Comparison of ENCODE assay signal across 9 mouse cellular contexts in genomic region chr7:30477415-30478381, GRCm38 (mm10). TPM values are rescaled to one million over a fixed set of nuclear protein-coding genes. Genes with fewer than 3 reads are reported as not detected.
DNase-seq lines count a peak whose midpoint lies in the region; ATAC-seq lines count a peak whose summit lies in the region.
"Had no signal": no experiment of that assay in that cellular context is flagged by ENCODE, and none has a peak within 500 bp of the region (broad histone marks: within the 10 kb centered on the region; RNA-seq: fewer than 3 reads in every experiment).

No protein-coding gene starts in this region.

- H3K4me2 ChIP-seq in heart, embryonic 15.5 days, result peak overlapping the region; percentile 59
- peak overlapping the region; percentile 37 for H3K4me2 ChIP-seq in liver, embryonic 12.5 days
- H3K4me2 ChIP-seq in stomach, embryonic 14.5 days (replicated peaks; ENCODE audit: low read depth, low read length), result peak overlapping the region; percentile 24

- H3K36me3 ChIP-seq in heart, embryonic 15.5 days, result no peaks in the 10 kb centered on the region
- H3K36me3 ChIP-seq in hindbrain, embryonic 10.5 days, result no peaks in the 10 kb centered on the region
- no peaks in the 10 kb centered on the region for H3K36me3 ChIP-seq in liver, embryonic 12.5 days
- no peaks in the 10 kb centered on the region for H3K36me3 ChIP-seq in stomach, embryonic 14.5 days (ENCODE audit: control insufficient read depth, insufficient read depth, low read length)

- peaks cover 23% of the 10 kb centered on the region for H3K27me3 ChIP-seq in heart, embryonic 15.5 days
- H3K27me3 ChIP-seq in hindbrain, embryonic 10.5 days (ENCODE audit: insufficient read depth, poor library complexity, severe bottlenecking), result peaks cover 19% of the 10 kb centered on the region
- peaks cover 30% of the 10 kb centered on the region for H3K27me3 ChIP-seq in liver, embryonic 12.5 days (replicated peaks)
- H3K27me3 ChIP-seq in stomach, embryonic 14.5 days (ENCODE audit: control insufficient read depth, insufficient read depth, low read length), result no peaks in the 10 kb centered on the region

- DNase-seq in heart, adult 8-10 months (ENCODE audit: low spot score), result no peak
- peak; percentile 56 to 65 for DNase-seq in cerebellum, postnatal 14 days
- DNase-seq in hindbrain, embryonic 10.5 days (ENCODE audit: low spot score), result peak; percentile 42
- DNase-seq in T-cell, adult 2 months (ENCODE audit: low spot score), result no peak
- no peak for DNase-seq in c-Kit-positive CD71-positive TER-119-positive erythroid progenitor cells, embryonic 14.5 days (ENCODE audit: low spot score)

- no peaks in the 10 kb centered on the region for H3K9me3 ChIP-seq in heart, embryonic 15.5 days (replicated peaks)
- H3K9me3 ChIP-seq in hindbrain, embryonic 10.5 days, result no peaks in the 10 kb centered on the region
- H3K9me3 ChIP-seq in liver, embryonic 12.5 days (replicated peaks), result no peaks in the 10 kb centered on the region
- no peaks in the 10 kb centered on the region for H3K9me3 ChIP-seq in stomach, embryonic 14.5 days (ENCODE audit: control insufficient read depth, low read depth, low read length)

- H3K4me1 ChIP-seq in heart, embryonic 15.5 days (replicated peaks), result no peaks in the 10 kb centered on the region; the same call in 1 of the 2 replicates
- H3K4me1 ChIP-seq in hindbrain, embryonic 10.5 days (replicated peaks), result peaks cover 10% of the 10 kb centered on the region
- H3K4me1 ChIP-seq in liver, embryonic 12.5 days, result no peaks in the 10 kb centered on the region
- H3K4me1 ChIP-seq in stomach, embryonic 14.5 days (ENCODE audit: control insufficient read depth, insufficient read depth, low read length), result peaks cover 5% of the 10 kb centered on the region; the same call in 1 of the 2 replicates

- 9% methylated on average over 29 of the region's 32 CpGs for WGBS in heart, embryonic 15.5 days
- WGBS in hindbrain, embryonic 10.5 days, result 12% methylated on average over 32 of the region's 32 CpGs
- 14% methylated on average over 32 of the region's 32 CpGs for WGBS in liver, embryonic 12.5 days (ENCODE audit: insufficient replicate concordance)
- WGBS in stomach, embryonic 14.5 days, result 6% methylated on average over 31 of the region's 32 CpGs

- no peak for ATAC-seq in heart, embryonic 15.5 days (replicated peaks; ENCODE audit: insufficient number of reproducible peaks, insufficient read depth, low FRiP score, low read depth)
- ATAC-seq in liver, embryonic 12.5 days, result no peak
- ATAC-seq in stomach, embryonic 14.5 days (ENCODE audit: insufficient number of reproducible peaks, insufficient read depth, low FRiP score, low read depth), result no peak
- ATAC-seq: Patski had no signal

- H3K27ac ChIP-seq in heart, embryonic 15.5 days, result no peak overlapping the region
- H3K27ac ChIP-seq in hindbrain, embryonic 10.5 days, result peak overlapping the region; percentile 62
- no peak overlapping the region for H3K27ac ChIP-seq in liver, embryonic 12.5 days
- no peak overlapping the region for H3K27ac ChIP-seq in stomach, embryonic 14.5 days (ENCODE audit: low read length)

- H3K4me3 ChIP-seq in heart, embryonic 15.5 days, result peak overlapping the region; percentile 33
- peak overlapping the region; percentile 47 for H3K4me3 ChIP-seq in hindbrain, embryonic 10.5 days
- H3K4me3 ChIP-seq in liver, embryonic 12.5 days, result peak overlapping the region; percentile 17; the same call in 1 of the 2 replicates
- peak overlapping the region; percentile 15; the same call in 1 of the 2 replicates for H3K4me3 ChIP-seq in stomach, embryonic 14.5 days (ENCODE audit: low read depth, low read length)

- no peak overlapping the region for H3K9ac ChIP-seq in heart, embryonic 15.5 days
- H3K9ac ChIP-seq in liver, embryonic 12.5 days, result no peak overlapping the region
- no peak overlapping the region for H3K9ac ChIP-seq in stomach, embryonic 14.5 days (replicated peaks; ENCODE audit: low read depth, low read length)

RNA-seq across cellular contexts. Expression of gene Prodh2, which starts 15.7 kb away (rescaled TPM):
- polyA plus RNA-seq in heart, embryonic 15.5 days (2015; fragmentation: Nextera tagmentation; extraction: Ambion mirVana), result 0.15 and 0.74 TPM in 2 replicates
- total RNA-seq in heart, adult 8-10 months (2022), result not detected
- polyA plus RNA-seq in hindbrain, embryonic 10.5 days (2016; fragmentation: Nextera tagmentation; extraction: Ambion mirVana), result 0.40 TPM in 1 of 2 replicates, not detected in the other
- polyA plus RNA-seq in liver, embryonic 12.5 days (2016; fragmentation: Nextera tagmentation; extraction: Ambion mirVana), result 21.1 and 22.3 TPM in 2 replicates
- not detected in 2 replicates for polyA plus RNA-seq in stomach, embryonic 14.5 days (2014; fragmentation: Nextera tagmentation; extraction: Ambion mirVana)

RNA-seq across cellular contexts. Expression of gene Nphs1, which starts 19.6 kb away (rescaled TPM):
- polyA plus RNA-seq in heart, embryonic 15.5 days (2015; fragmentation: Nextera tagmentation; extraction: Ambion mirVana), result 0.09 and 0.14 TPM in 2 replicates
- not detected for total RNA-seq in heart, adult 8-10 months (2022)
- polyA plus RNA-seq in hindbrain, embryonic 10.5 days (2016; fragmentation: Nextera tagmentation; extraction: Ambion mirVana), result 1.7 and 4.2 TPM in 2 replicates
- 0.14 and 0.18 TPM in 2 replicates for polyA plus RNA-seq in liver, embryonic 12.5 days (2016; fragmentation: Nextera tagmentation; extraction: Ambion mirVana)
- 0.70 TPM in 1 of 2 replicates, not detected in the other for polyA plus RNA-seq in stomach, embryonic 14.5 days (2014; fragmentation: Nextera tagmentation; extraction: Ambion mirVana)
- polyA plus RNA-seq: Patski had no signal

RNA-seq across cellular contexts. Expression of gene Kirrel2, which starts 20.2 kb away (rescaled TPM):
- polyA plus RNA-seq in heart, embryonic 15.5 days (2015; fragmentation: Nextera tagmentation; extraction: Ambion mirVana), result 0.16 TPM in 2 replicates
- total RNA-seq in heart, adult 8-10 months (2022), result not detected
- polyA plus RNA-seq in hindbrain, embryonic 10.5 days (2016; fragmentation: Nextera tagmentation; extraction: Ambion mirVana), result 11.8 and 35.0 TPM in 2 replicates
- 0.05 and 0.17 TPM in 2 replicates for polyA plus RNA-seq in liver, embryonic 12.5 days (2016; fragmentation: Nextera tagmentation; extraction: Ambion mirVana)
- polyA plus RNA-seq in stomach, embryonic 14.5 days (2014; fragmentation: Nextera tagmentation; extraction: Ambion mirVana), result 0.45 and 1.2 TPM in 2 replicates
- polyA plus RNA-seq: Patski had no signal

RNA-seq across cellular contexts. Expression of gene Aplp1, which starts 32.4 kb away (rescaled TPM):
- 14.7 and 21.7 TPM in 2 replicates for polyA plus RNA-seq in heart, embryonic 15.5 days (2015; fragmentation: Nextera tagmentation; extraction: Ambion mirVana)
- 1 to 10 TPM; 3.2 to 4.2 (median 3.6) TPM for total RNA-seq in heart, adult 8-10 months (2022)
- polyA plus RNA-seq in hindbrain, embryonic 10.5 days (2016; fragmentation: Nextera tagmentation; extraction: Ambion mirVana), result 69.7 and 184 TPM in 2 replicates
- 7.5 and 8.2 TPM in 2 replicates for polyA plus RNA-seq in liver, embryonic 12.5 days (2016; fragmentation: Nextera tagmentation; extraction: Ambion mirVana)
- polyA plus RNA-seq in stomach, embryonic 14.5 days (2014; fragmentation: Nextera tagmentation; extraction: Ambion mirVana), result 37.4 and 39.0 TPM in 2 replicates

RNA-seq across cellular contexts. Expression of gene Nfkbid, which starts 56.2 kb away (rescaled TPM):
- 0.76 and 1.5 TPM in 2 replicates for polyA plus RNA-seq in heart, embryonic 15.5 days (2015; fragmentation: Nextera tagmentation; extraction: Ambion mirVana)
- under 1 TPM in 3 of 4 experiments, not detected in 1; 0.12 to 0.46 (median 0.28) TPM for total RNA-seq in heart, adult 8-10 months (2022)
- 1.5 and 1.7 TPM in 2 replicates for polyA plus RNA-seq in hindbrain, embryonic 10.5 days (2016; fragmentation: Nextera tagmentation; extraction: Ambion mirVana)
- 1.5 and 2.1 TPM in 2 replicates for polyA plus RNA-seq in liver, embryonic 12.5 days (2016; fragmentation: Nextera tagmentation; extraction: Ambion mirVana)
- 2.0 and 2.7 TPM in 2 replicates for polyA plus RNA-seq in stomach, embryonic 14.5 days (2014; fragmentation: Nextera tagmentation; extraction: Ambion mirVana)

Comparison
In these comparisons a context has a peak if more than half of its experiments do, and no peak if none do; other contexts are left out.
1. DNase-seq: peak in cerebellum, postnatal 14 days (2 of 2) and hindbrain, embryonic 10.5 days (single experiment); none in heart, adult 8-10 months (single experiment), T-cell, adult 2 months (single experiment) and c-Kit-positive CD71-positive TER-119-positive erythroid progenitor cells, embryonic 14.5 days (single experiment).
2. RNA of gene Prodh2, which starts 15.7 kb away (polyA plus RNA-seq): 21.1 to 22.3 TPM in liver, embryonic 12.5 days; 0.15 to 0.74 TPM in heart, embryonic 15.5 days, 0.40 TPM in hindbrain, embryonic 10.5 days and not detected in stomach, embryonic 14.5 days; every median in the first group is over 10 times any median in the second.
3. Peak in every context shown above with its lines, with median percentiles within 50 percentile points of each other: H3K4me2 ChIP-seq and H3K4me3 ChIP-seq.